Mouse (Mus musculus) liver (tissue): ENCODE measurements at regions not wholly inside any gene's neighbourhood (a gene's known extent, or its start where the extent isn't known, plus 50 kb on each side); places are given as distances from the start of the nearest gene placed in this dataset.

Experiments used
- DNase-seq: peaks from one replicate; pipeline ENCODE4 v3.0.0-alpha.2; 2020; ENCODE audit warnings: mixed read lengths

GRCm38 (mm10) chr1:189081267-189081666, 73.6 kb upstream of the Kctd3 start:
- DNase-seq: no peak

- DNase-seq: peak; percentile 62
Observed at GRCm38 (mm10) chr1:189080797-189081196, 73.2 kb upstream of the Kctd3 start.

DNA sequence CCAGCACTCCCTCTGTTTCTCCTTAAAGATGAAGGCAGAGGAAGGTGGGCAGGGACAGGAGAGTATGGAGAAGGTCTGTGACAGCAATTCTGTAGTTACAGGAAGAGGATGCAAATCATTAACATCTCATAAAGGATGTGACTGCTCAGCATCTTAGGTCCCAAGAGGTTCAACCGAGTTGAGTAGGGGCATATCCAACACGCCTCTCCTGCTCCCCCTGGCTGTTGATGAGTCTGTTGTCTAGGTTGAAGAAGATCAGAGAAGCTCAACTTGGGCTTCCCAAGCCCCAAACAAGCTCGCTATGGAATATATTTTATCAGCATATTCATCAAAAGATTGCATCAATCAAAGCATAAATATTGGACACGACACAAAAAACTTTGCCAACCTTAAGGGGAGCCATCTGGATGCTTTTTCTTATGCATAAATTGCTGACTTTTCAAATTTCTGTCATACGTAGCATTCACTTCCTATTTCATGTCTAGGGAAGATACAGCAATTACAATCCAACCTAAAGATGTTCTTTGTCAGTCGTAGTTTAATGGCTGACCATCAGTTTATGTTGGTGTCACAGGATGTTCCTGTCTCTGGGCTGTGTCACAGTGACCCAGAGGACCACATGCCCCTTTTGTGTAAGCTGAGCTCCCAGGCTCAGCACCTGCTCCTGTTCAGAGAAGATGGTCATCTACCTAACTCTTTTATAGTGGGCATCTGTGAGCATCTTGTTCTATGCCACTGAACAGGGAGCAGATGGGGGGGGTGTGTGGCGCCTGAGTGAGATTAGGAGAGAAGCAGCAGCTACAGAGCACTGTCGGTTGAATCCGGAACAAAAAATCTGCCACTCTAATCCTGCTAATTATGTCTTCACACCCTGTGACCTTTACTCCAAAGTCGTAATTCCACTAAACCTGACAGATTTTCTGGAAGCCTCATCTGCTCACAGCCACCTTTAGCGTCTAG, 72.1 kb upstream of the Kctd3 start:
- no peak for DNase-seq

DNA sequence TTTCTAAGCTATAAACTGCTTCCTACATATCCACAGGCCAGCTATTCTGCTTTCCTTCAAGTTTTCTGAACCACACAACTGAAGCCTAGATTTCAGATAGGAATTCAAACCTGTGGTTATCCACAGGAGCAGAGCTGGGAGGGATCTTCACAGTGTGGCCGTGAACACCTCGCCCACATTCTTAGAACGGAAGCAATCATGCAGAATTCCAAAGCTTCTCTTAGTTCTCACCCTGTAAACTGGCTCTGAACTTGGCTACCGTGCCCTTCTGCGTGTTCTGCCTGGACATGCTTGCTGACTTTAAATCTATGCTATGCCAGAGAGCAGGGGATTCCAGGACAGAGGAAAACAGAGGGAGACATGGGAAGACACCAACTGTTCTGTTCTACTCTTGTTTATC, 70.2 kb upstream of the Kctd3 start:
- DNase-seq: no peak

- no peak for DNase-seq
Observed at GRCm38 (mm10) chr1:189076276-189076675, 68.6 kb upstream of the Kctd3 start.

GRCm38 (mm10) chr1:189075671-189076070, 68.0 kb upstream of the Kctd3 start:
- no peak for DNase-seq

- no peak for DNase-seq
Observed at GRCm38 (mm10) chr1:189072516-189072915, 64.9 kb upstream of the Kctd3 start.

DNA sequence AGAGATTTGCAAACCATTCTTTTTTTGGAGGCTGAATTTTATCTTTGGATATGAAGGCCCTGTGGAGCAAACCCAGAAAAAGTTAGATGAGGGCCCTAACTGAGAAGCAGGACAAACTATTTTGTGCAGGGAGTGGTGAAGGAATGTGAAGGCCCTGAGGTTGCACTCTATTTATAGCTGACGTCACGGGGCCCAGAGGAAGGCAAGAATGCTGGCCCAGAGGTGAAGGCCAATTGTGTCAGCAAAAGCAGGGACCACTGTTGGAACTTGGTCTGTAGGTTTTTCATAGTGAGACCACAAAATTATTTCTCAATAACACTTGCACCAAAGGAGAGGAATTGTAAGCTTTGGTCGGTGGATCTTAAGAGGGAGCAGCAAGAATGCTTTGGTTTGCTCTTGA, 60.6 kb upstream of the Kctd3 start:
- DNase-seq: no peak

DNA sequence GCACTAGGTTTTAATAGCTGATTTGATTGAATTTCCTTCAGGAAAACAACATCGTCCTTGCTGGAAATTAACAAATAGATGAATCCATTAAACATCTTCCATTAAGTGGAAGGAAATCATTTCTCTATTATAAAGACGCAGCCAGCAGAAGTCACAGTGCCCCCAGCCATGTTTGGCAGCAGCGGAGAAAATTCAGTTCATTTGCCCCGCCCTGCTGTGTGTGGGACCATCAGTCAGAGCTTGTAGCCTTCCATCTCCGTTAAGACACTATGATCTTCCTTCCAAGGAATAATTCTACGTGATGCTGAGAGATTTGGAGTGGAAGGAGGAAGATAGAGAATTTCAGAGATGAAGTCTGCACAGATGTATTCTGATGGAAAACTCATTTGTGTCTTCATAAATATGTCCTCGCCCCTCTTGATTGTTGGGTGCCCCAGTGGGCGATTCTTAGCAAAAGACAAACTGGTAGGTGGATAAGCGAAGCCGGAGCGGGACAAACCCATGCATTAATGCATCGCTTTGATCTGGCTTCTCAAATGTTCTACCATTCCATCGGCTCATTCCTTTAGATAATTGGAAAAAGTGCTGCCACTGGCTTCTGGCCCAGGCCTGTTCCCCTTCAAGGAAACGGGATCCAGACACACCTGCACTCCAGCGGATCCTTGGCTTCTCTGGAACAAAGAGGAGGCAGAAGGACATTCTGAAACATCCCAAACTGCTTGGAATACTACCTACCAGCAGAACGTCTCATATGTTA, 59.7 kb upstream of the Kctd3 start:
- no peak for DNase-seq

DNA sequence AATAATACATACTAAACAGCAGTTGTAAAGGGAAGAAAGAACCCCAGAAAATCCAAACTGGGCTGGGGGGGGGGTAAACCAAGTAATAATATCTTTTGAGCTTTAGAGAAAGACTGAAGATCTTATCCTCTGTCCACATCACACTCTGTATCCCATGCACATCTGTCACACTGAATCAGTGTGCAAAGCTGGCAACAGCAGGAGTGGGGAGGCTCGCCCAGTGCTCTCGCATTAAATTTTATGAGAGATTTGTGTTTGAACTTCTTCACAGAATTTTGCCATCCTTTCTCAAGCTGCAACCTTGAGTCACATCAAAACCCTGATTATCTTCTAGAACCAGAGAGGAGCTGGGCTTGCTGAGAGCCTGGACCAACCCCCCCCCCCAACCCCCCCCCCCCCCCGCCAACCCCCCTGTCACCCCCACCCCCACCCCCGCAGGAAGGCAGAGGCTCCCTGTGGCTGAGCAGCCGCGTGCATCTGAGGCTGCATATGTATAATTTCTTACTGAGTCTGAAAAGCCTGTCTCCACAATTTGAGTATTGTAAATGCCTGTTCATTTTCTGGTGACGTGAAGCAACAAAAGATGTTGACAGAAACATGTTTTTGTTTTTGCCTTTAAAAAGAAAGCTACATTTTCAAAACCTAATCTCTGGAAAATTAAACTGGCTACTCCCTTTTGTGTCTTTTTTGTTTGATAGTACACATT, 59.0 kb upstream of the Kctd3 start:
- DNase-seq: no peak

- no peak for DNase-seq
Observed at GRCm38 (mm10) chr1:189065152-189065910, 57.7 kb upstream of the Kctd3 start.

DNA sequence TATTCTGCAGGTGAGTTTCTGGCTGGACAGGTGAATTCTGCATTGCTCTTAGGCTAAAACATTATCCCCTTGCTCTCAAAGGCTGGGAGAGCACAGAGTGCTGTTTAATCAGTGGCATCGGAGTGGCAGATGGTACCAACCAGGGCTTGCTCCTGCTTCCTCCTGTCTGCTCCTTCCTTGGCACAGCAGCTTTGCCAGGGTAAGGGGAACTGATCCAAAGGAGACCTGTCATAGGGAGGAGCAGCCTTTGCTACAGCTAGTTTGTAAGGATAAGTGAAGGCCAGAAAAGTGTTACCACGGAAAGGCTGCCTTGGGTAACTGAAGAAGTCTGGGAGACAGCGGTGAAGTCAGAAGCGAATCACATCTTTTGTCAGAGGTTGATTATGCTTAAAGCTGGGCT, 57.0 kb upstream of the Kctd3 start:
- DNase-seq: no peak

- DNase-seq: no peak
Observed at GRCm38 (mm10) chr1:189063699-189064098, 56.1 kb upstream of the Kctd3 start.

GRCm38 (mm10) chr1:189063209-189063608, 55.6 kb upstream of the Kctd3 start:
- no peak for DNase-seq
